Mouse (Mus musculus) intestine, postnatal 0 days (tissue): ENCODE measurements at regions not wholly inside any gene's neighbourhood (a gene's known extent, or its start where the extent isn't known, plus 50 kb on each side); places are given as distances from the start of the nearest gene placed in this dataset.

ENCODE experiments used
- ATAC-seq: fragments of 200-750 bp; cut with Nextera tagmentation; 2 replicates; pipeline ENCODE4 v1.8.0; 2017; ENCODE audit warnings: mild to moderate bottlenecking, moderate TSS enrichment, moderate library complexity
- H3K27ac ChIP-seq: fragments of 300-500 bp; sonication (generic); 2 replicates; pipeline ENCODE4 v1.5.1; 2014; ENCODE audit warnings: mild to moderate bottlenecking, low read depth, low read length, moderate library complexity
- H3K27me3 ChIP-seq: fragments of 300-500 bp; sonication (generic); replicated peaks from 2 replicates; pipeline ENCODE4 v1.6.1; 2014; ENCODE audit warnings: low read length, mixed read lengths; ENCODE audit not compliant: control insufficient read depth, insufficient read depth
- H3K36me3 ChIP-seq: fragments of 300-500 bp; sonication (generic); 2 replicates; pipeline ENCODE4 v1.6.1; 2014; ENCODE audit warnings: mild to moderate bottlenecking, moderate library complexity; ENCODE audit not compliant: control insufficient read depth, insufficient read depth
- H3K4me1 ChIP-seq: fragments of 300-500 bp; sonication (generic); replicated peaks from 2 replicates; pipeline ENCODE4 v1.6.1; 2014; ENCODE audit warnings: antibody characterized with exemption, low read length, mixed read lengths; ENCODE audit not compliant: control insufficient read depth, insufficient read depth
- H3K4me2 ChIP-seq: fragments of 300-500 bp; sonication (generic); replicated peaks from 2 replicates; pipeline ENCODE4 v1.6.1; 2014; ENCODE audit warnings: low read depth, mild to moderate bottlenecking, moderate library complexity
- H3K4me3 ChIP-seq: fragments of 300-500 bp; sonication (generic); 2 replicates; pipeline ENCODE4 v1.5.1; 2014; ENCODE audit warnings: low read depth, low read length
- H3K9ac ChIP-seq: fragments of 300-500 bp; sonication (generic); 2 replicates; pipeline ENCODE4 v1.6.1; 2014; ENCODE audit warnings: mild to moderate bottlenecking, low read depth, low read length
- H3K9me3 ChIP-seq: fragments of 300-500 bp; sonication (generic); 2 replicates; pipeline ENCODE4 v1.6.1; 2016; ENCODE audit warnings: mixed run types; ENCODE audit not compliant: control insufficient read depth
- CTCF ChIP-seq: sonication (generic); IDR thresholded peaks from 2 replicates; pipeline ENCODE4 v1.5.1; 2016; ENCODE audit warnings: low read depth, mild to moderate bottlenecking, control low read depth, antibody characterized with exemption, moderate library complexity
- WGBS: fragments of 180-500 bp; shearing (Covaris S2); extraction: QIAGEN DNeasy Blood & Tissue Kit; methylation state at CpG from one replicate; pipeline ENCODE4 v1.1.7; 2014; 5-methylcytosine and 5-hydroxymethylcytosine counted together

GRCm38 (mm10) chr11:111445764-111446163 lies 379.8 kb downstream of the Kcnj2 start:
- no peaks in the 10 kb centered on the region for H3K36me3 ChIP-seq
- peak; percentile 81 for TF ChIP-seq CTCF
- H3K4me3 ChIP-seq = no peak overlapping the region
- no peaks in the 10 kb centered on the region for H3K9me3 ChIP-seq
- WGBS = 12% methylated on average over 4 of the region's 4 CpGs
- H3K4me2 ChIP-seq = no peak overlapping the region
- no peak for ATAC-seq
- H3K9ac ChIP-seq = no peak overlapping the region
- H3K27ac ChIP-seq = no peak overlapping the region
- no peaks in the 10 kb centered on the region for H3K27me3 ChIP-seq
- no peaks in the 10 kb centered on the region for H3K4me1 ChIP-seq

GRCm38 (mm10) chr11:111450811-111451494 lies 385.0 kb downstream of the Kcnj2 start:
- WGBS = 69% methylated on average over 3 of the region's 3 CpGs

GRCm38 (mm10) chr11:111460046-111460445 lies 394.1 kb downstream of the Kcnj2 start:
- no peak for ATAC-seq
- H3K4me2 ChIP-seq = no peak overlapping the region
- TF ChIP-seq CTCF = no peak
- no peaks in the 10 kb centered on the region for H3K4me1 ChIP-seq
- no peaks in the 10 kb centered on the region for H3K9me3 ChIP-seq
- H3K4me3 ChIP-seq = no peak overlapping the region
- WGBS = 89% methylated on average over 10 of the region's 10 CpGs
- no peak overlapping the region for H3K9ac ChIP-seq
- no peak overlapping the region for H3K27ac ChIP-seq
- no peaks in the 10 kb centered on the region for H3K27me3 ChIP-seq
- H3K36me3 ChIP-seq = no peaks in the 10 kb centered on the region

More at GRCm38 (mm10) chr11:111450811-111451494, 385.0 kb downstream of the Kcnj2 start:
- no peak for ATAC-seq
- Histone ChIP-seq H3K27ac (no peak overlapping the region), H3K27me3 (no peaks in the 10 kb centered on the region), H3K4me2 (no peak overlapping the region), H3K9ac (no peak overlapping the region), H3K4me1 (no peaks in the 10 kb centered on the region), H3K9me3 (no peaks in the 10 kb centered on the region), H3K4me3 (no peak overlapping the region), H3K36me3 (no peaks in the 10 kb centered on the region)
- TF ChIP-seq CTCF = no peak

- Histone ChIP-seq H3K4me2 (no peak overlapping the region), H3K36me3 (no peaks in the 10 kb centered on the region), H3K9me3 (no peaks in the 10 kb centered on the region), H3K27me3 (no peaks in the 10 kb centered on the region), H3K27ac (no peak overlapping the region), H3K9ac (no peak overlapping the region), H3K4me3 (no peak overlapping the region), H3K4me1 (no peaks in the 10 kb centered on the region)
- TF ChIP-seq CTCF = no peak
- no peak for ATAC-seq
- WGBS = 59% methylated on average over 6 of the region's 6 CpGs
Observed at GRCm38 (mm10) chr11:111484981-111485380, 419.0 kb downstream of the Kcnj2 start.

GRCm38 (mm10) chr11:111512471-111512870 lies 446.5 kb downstream of the Kcnj2 start:
- Histone ChIP-seq H3K4me2 (no peak overlapping the region), H3K4me3 (no peak overlapping the region), H3K4me1 (no peaks in the 10 kb centered on the region), H3K36me3 (no peaks in the 10 kb centered on the region), H3K27ac (no peak overlapping the region), H3K27me3 (no peaks in the 10 kb centered on the region), H3K9ac (no peak overlapping the region), H3K9me3 (no peaks in the 10 kb centered on the region)
- ATAC-seq = no peak
- no peak for TF ChIP-seq CTCF
- 54% methylated on average over 4 of the region's 4 CpGs for WGBS

GRCm38 (mm10) chr11:111522716-111523115 lies 456.8 kb downstream of the Kcnj2 start:
- Histone ChIP-seq H3K36me3 (no peaks in the 10 kb centered on the region), H3K4me2 (no peak overlapping the region), H3K9ac (no peak overlapping the region), H3K27ac (no peak overlapping the region), H3K27me3 (no peaks in the 10 kb centered on the region), H3K9me3 (no peaks in the 10 kb centered on the region), H3K4me1 (no peaks in the 10 kb centered on the region), H3K4me3 (no peak overlapping the region)
- TF ChIP-seq CTCF = no peak
- WGBS = 57% methylated on average over 8 of the region's 8 CpGs
- ATAC-seq = no peak
